Mouse (Mus musculus) intestine, embryonic 14.5 days (tissue): ENCODE data around the gene Fhl2. TPM values are rescaled to one million over a fixed set of nuclear protein-coding genes. Genes with fewer than 3 reads are reported as not detected.

Source experiments
- ATAC-seq: fragments of 200-750 bp; cut with Nextera tagmentation; replicated peaks from 2 replicates; pipeline ENCODE4 v1.8.0; 2017; ENCODE audit warnings: low read depth, moderate number of reproducible peaks, moderate TSS enrichment, moderate library complexity; ENCODE audit not compliant: low FRiP score, low TSS enrichment
- DNase-seq: peaks from one replicate; pipeline ENCODE4 v3.0.0-alpha.2; 2018; ENCODE audit warnings: low spot score
- H3K27ac ChIP-seq: fragments of 300-500 bp; sonication (generic); 2 replicates; pipeline ENCODE4 v1.5.1; 2014; ENCODE audit warnings: low read depth, mild to moderate bottlenecking, control low read depth
- H3K27me3 ChIP-seq: fragments of 300-500 bp; sonication (generic); replicated peaks from 2 replicates; pipeline ENCODE4 v1.6.1; 2014; ENCODE audit warnings: low read length, control low read depth; ENCODE audit not compliant: control insufficient read depth, insufficient read depth
- H3K36me3 ChIP-seq: fragments of 300-500 bp; sonication (generic); 2 replicates; pipeline ENCODE4 v1.6.1; 2014; ENCODE audit warnings: low read length, control low read depth; ENCODE audit not compliant: control insufficient read depth, insufficient read depth
- H3K4me1 ChIP-seq: fragments of 300-500 bp; sonication (generic); replicated peaks from 2 replicates; pipeline ENCODE4 v1.6.1; 2014; ENCODE audit warnings: low read length, control low read depth, mixed read lengths; ENCODE audit not compliant: control insufficient read depth, insufficient read depth
- H3K4me2 ChIP-seq: fragments of 300-500 bp; sonication (generic); 2 replicates; pipeline ENCODE4 v1.6.1; 2014; ENCODE audit warnings: low read length
- H3K4me3 ChIP-seq: fragments of 300-500 bp; sonication (generic); 2 replicates; pipeline ENCODE4 v1.5.1; 2014; ENCODE audit warnings: low read depth, low read length, control low read depth, mixed read lengths
- H3K9ac ChIP-seq: fragments of 300-500 bp; sonication (generic); 2 replicates; pipeline ENCODE4 v1.6.1; 2014; ENCODE audit warnings: mild to moderate bottlenecking, low read length
- H3K9me3 ChIP-seq: fragments of 300-500 bp; sonication (generic); 2 replicates; pipeline ENCODE4 v1.6.1; 2016; ENCODE audit warnings: low read length, control low read depth; ENCODE audit not compliant: control insufficient read depth
- WGBS: fragments of 180-500 bp; shearing (Covaris S2); extraction: QIAGEN DNeasy Blood & Tissue Kit; methylation state at CpG from one replicate; pipeline ENCODE4 v1.1.7; 2014; 5-methylcytosine and 5-hydroxymethylcytosine counted together
- polyA plus RNA-seq: library from polyadenylated mRNA; unstranded; fragments of >200 nt; fragmentation: Nextera tagmentation; extraction: Ambion mirVana; gene quantifications from 2 replicates; pipeline ENCODE4 v1.2.1, GENCODE M21; 2014

Gene Fhl2
- polyA plus RNA-seq, 1 experiment from 2014 or later, result 60.5 TPM

GRCm38 (mm10) chr1:43168618-43169017 lies 28.2 kb downstream of the Fhl2 start:
- peaks cover 2% of the 10 kb centered on the region; the same call in 1 of the 2 replicates for H3K9me3 ChIP-seq
- H3K4me2 ChIP-seq, result no peak overlapping the region
- DNase-seq (no peak), ATAC-seq (no peak)
- no peaks in the 10 kb centered on the region for H3K36me3 ChIP-seq
- H3K27me3 ChIP-seq, result no peaks in the 10 kb centered on the region
- no peak overlapping the region for H3K4me3 ChIP-seq
- no peak overlapping the region for H3K9ac ChIP-seq
- 76% methylated on average over 7 of the region's 7 CpGs for WGBS
- H3K4me1 ChIP-seq, result peaks cover 30% of the 10 kb centered on the region
- H3K27ac ChIP-seq, result no peak overlapping the region

- WGBS, result 31% methylated on average over 5 of the region's 5 CpGs
- H3K4me2 ChIP-seq, result no peak overlapping the region
- DNase-seq (no peak), ATAC-seq (no peak)
- no peak overlapping the region for H3K4me3 ChIP-seq
- H3K36me3 ChIP-seq, result no peaks in the 10 kb centered on the region
- H3K9me3 ChIP-seq, result peaks cover 2% of the 10 kb centered on the region; the same call in 1 of the 2 replicates
- peaks cover 30% of the 10 kb centered on the region for H3K4me1 ChIP-seq
- no peak overlapping the region for H3K27ac ChIP-seq
- H3K27me3 ChIP-seq, result no peaks in the 10 kb centered on the region
- no peak overlapping the region for H3K9ac ChIP-seq
Observed at GRCm38 (mm10) chr1:43168026-43168425, 28.8 kb downstream of the Fhl2 start.

GRCm38 (mm10) chr1:43164582-43164981 lies 32.2 kb downstream of the Fhl2 start:
- H3K9ac ChIP-seq, result no peak overlapping the region
- no peak overlapping the region for H3K27ac ChIP-seq
- no peaks in the 10 kb centered on the region for H3K36me3 ChIP-seq
- H3K27me3 ChIP-seq, result no peaks in the 10 kb centered on the region
- peaks cover 28% of the 10 kb centered on the region for H3K4me1 ChIP-seq
- no peak overlapping the region for H3K4me3 ChIP-seq
- H3K4me2 ChIP-seq, result no peak overlapping the region
- no peak for ATAC-seq
- peaks cover 2% of the 10 kb centered on the region; the same call in 1 of the 2 replicates for H3K9me3 ChIP-seq
- no peak for DNase-seq
- 92% methylated on average over 5 of the region's 5 CpGs for WGBS

GRCm38 (mm10) chr1:43163467-43164418 lies 33.0 kb downstream of the Fhl2 start:
- Histone ChIP-seq H3K9me3 (peaks cover 2% of the 10 kb centered on the region; the same call in 1 of the 2 replicates), H3K9ac (peak overlapping the region; percentile 80), H3K4me1 (peaks cover 33% of the 10 kb centered on the region), H3K27me3 (no peaks in the 10 kb centered on the region), H3K36me3 (no peaks in the 10 kb centered on the region), H3K27ac (peak overlapping the region; percentile 86), H3K4me3 (peak overlapping the region; percentile 87), H3K4me2 (peak overlapping the region; percentile 65)
- 4% methylated on average over 61 of the region's 61 CpGs for WGBS
- ATAC-seq (peak; percentile 94), DNase-seq (peak; percentile 87)

GRCm38 (mm10) chr1:43163084-43163466 lies 33.7 kb downstream of the Fhl2 start:
- H3K9ac ChIP-seq, result peak overlapping the region; percentile 80
- H3K36me3 ChIP-seq, result no peaks in the 10 kb centered on the region
- peak; percentile 33; the same call in 1 of the 2 replicates for ATAC-seq
- H3K9me3 ChIP-seq, result peaks cover 2% of the 10 kb centered on the region; the same call in 1 of the 2 replicates
- peak overlapping the region; percentile 87 for H3K4me3 ChIP-seq
- 3% methylated on average over 5 of the region's 6 CpGs for WGBS
- peak overlapping the region; percentile 86 for H3K27ac ChIP-seq
- peaks cover 29% of the 10 kb centered on the region for H3K4me1 ChIP-seq
- peak overlapping the region; percentile 65 for H3K4me2 ChIP-seq
- H3K27me3 ChIP-seq, result no peaks in the 10 kb centered on the region
- DNase-seq, result no peak

GRCm38 (mm10) chr1:43162394-43162793 lies 34.4 kb downstream of the Fhl2 start:
- Histone ChIP-seq H3K36me3 (no peaks in the 10 kb centered on the region), H3K4me1 (peaks cover 22% of the 10 kb centered on the region), H3K27me3 (no peaks in the 10 kb centered on the region), H3K27ac (no peak overlapping the region), H3K4me2 (peak overlapping the region; percentile 65), H3K9ac (peak overlapping the region; percentile 80; the same call in 1 of the 2 replicates), H3K4me3 (peak overlapping the region; percentile 87), H3K9me3 (peaks cover 2% of the 10 kb centered on the region; the same call in 1 of the 2 replicates)
- DNase-seq (no peak), ATAC-seq (no peak)
- 78% methylated on average over 3 of the region's 3 CpGs for WGBS

GRCm38 (mm10) chr1:43159429-43159828 lies 37.4 kb downstream of the Fhl2 start:
- ATAC-seq (no peak), DNase-seq (no peak)
- H3K4me3 ChIP-seq, result no peak overlapping the region
- 29% methylated on average over 4 of the region's 4 CpGs for WGBS
- no peaks in the 10 kb centered on the region for H3K36me3 ChIP-seq
- H3K9ac ChIP-seq, result no peak overlapping the region
- H3K27me3 ChIP-seq, result no peaks in the 10 kb centered on the region
- peaks cover 29% of the 10 kb centered on the region for H3K4me1 ChIP-seq
- H3K9me3 ChIP-seq, result no peaks in the 10 kb centered on the region
- H3K27ac ChIP-seq, result peak overlapping the region; percentile 24; the same call in 1 of the 2 replicates
- 0 out of 2 replicates have a peak overlapping the region, but pooled peaks have one; percentile 0 for H3K4me2 ChIP-seq

- no peak overlapping the region for H3K9ac ChIP-seq
- H3K27ac ChIP-seq, result no peak overlapping the region
- H3K27me3 ChIP-seq, result no peaks in the 10 kb centered on the region
- no peak for DNase-seq
- ATAC-seq, result no peak
- peaks cover 32% of the 10 kb centered on the region for H3K4me1 ChIP-seq
- H3K4me2 ChIP-seq, result no peak overlapping the region
- WGBS, result 76% methylated on average over 2 of the region's 2 CpGs
- H3K4me3 ChIP-seq, result no peak overlapping the region
- peaks cover 4% of the 10 kb centered on the region for H3K36me3 ChIP-seq
- no peaks in the 10 kb centered on the region for H3K9me3 ChIP-seq
Observed at GRCm38 (mm10) chr1:43157907-43158306, 38.9 kb downstream of the Fhl2 start.
